ENCODE assay signal across 8 mouse cellular contexts in genomic region chr13:42301161-42301721, GRCm38 (mm10). TPM values are rescaled to one million over a fixed set of nuclear protein-coding genes. Genes with fewer than 3 reads are reported as not detected.
A peak's percentile ranks its signal among the peaks of the same experiment; 100 is the strongest.
DNase-seq lines count a peak whose midpoint lies in the region; ATAC-seq and TF ChIP-seq lines count a peak whose summit lies in the region.

TSS of gene Edn1 (plus strand) at chr13:42301476.

- no peaks in the 10 kb centered on the region for H3K9me3 ChIP-seq in ES-E14 (ENCODE audit: control insufficient read depth, insufficient read depth, low read depth, low read length)
- H3K9me3 ChIP-seq in intestine, postnatal 0 days (ENCODE audit: control insufficient read depth), result no peaks in the 10 kb centered on the region
- no peaks in the 10 kb centered on the region for H3K9me3 ChIP-seq in liver, embryonic 14.5 days (ENCODE audit: control insufficient read depth, low read length)

- H3K79me2 ChIP-seq in heart, adult 2 months (replicated peaks; ENCODE audit: control insufficient read depth, insufficient read depth, low read length), result no peaks in the 10 kb centered on the region

- TF ChIP-seq EP300 in heart, adult 2 months (IDR thresholded peaks at IDR 0.05; ENCODE audit: insufficient read depth, low read depth, low read length), result no peak
- no peak for TF ChIP-seq EP300 in liver, embryonic 14.5 days (IDR thresholded peaks at IDR 0.05; ENCODE audit: low read depth)

- peak; percentile 66 for ATAC-seq in intestine, postnatal 0 days
- ATAC-seq in liver, embryonic 14.5 days (ENCODE audit: insufficient read depth), result 0 out of 2 replicates have a peak, but pooled peaks have one; percentile 28
- ATAC-seq in monocyte, adult 5-6 weeks (replicated peaks; ENCODE audit: insufficient number of reproducible peaks, low FRiP score, low TSS enrichment, poor library complexity, severe bottlenecking), result peak; percentile 66

- TF ChIP-seq CTCF in heart, adult 2 months (IDR thresholded peaks at IDR 0.05), result 0 out of 2 replicates have a peak, but pooled peaks have one; percentile 3
- 0 out of 2 replicates have a peak, but pooled peaks have one; percentile 3 for TF ChIP-seq CTCF in intestine, postnatal 0 days (IDR thresholded peaks at IDR 0.05; ENCODE audit: low read depth)
- no peak for TF ChIP-seq CTCF in liver, embryonic 14.5 days (IDR thresholded peaks at IDR 0.05; ENCODE audit: low read depth)

- H3K36me3 ChIP-seq in ES-E14 (ENCODE audit: control insufficient read depth, insufficient read depth, low read length, poor library complexity, severe bottlenecking), result no peaks in the 10 kb centered on the region; the same call in 1 of the 2 replicates
- H3K36me3 ChIP-seq in heart, adult 2 months (ENCODE audit: control insufficient read depth, insufficient read depth, low read length), result no peaks in the 10 kb centered on the region
- 0 out of 2 replicates have a peak, but pooled peaks cover 3% of the 10 kb centered on the region for H3K36me3 ChIP-seq in intestine, postnatal 0 days (ENCODE audit: control insufficient read depth, insufficient read depth)
- H3K36me3 ChIP-seq in liver, embryonic 14.5 days (replicated peaks; ENCODE audit: control insufficient read depth, insufficient read depth, low read depth), result no peaks in the 10 kb centered on the region

- WGBS in heart, adult 2 months, result under 1% methylated on average over 26 of the region's 26 CpGs
- WGBS in intestine, postnatal 0 days, result under 1% methylated on average over 26 of the region's 26 CpGs
- WGBS in liver, embryonic 14.5 days (ENCODE audit: insufficient replicate concordance), result under 1% methylated on average over 26 of the region's 26 CpGs

- H3K9ac ChIP-seq in ES-E14 (ENCODE audit: insufficient read depth, low read depth, low read length, poor library complexity, severe bottlenecking), result no peak within 1 kb of the TSS
- peak within 1 kb of the TSS; percentile 77 for H3K9ac ChIP-seq in heart, adult 2 months (ENCODE audit: low read depth, low read length)
- H3K9ac ChIP-seq in intestine, postnatal 0 days (ENCODE audit: low read depth, low read length), result peak within 1 kb of the TSS; percentile 28
- no peak within 1 kb of the TSS for H3K9ac ChIP-seq in liver, embryonic 14.5 days (replicated peaks)

- intact Hi-C loops in heart, adult 2 months (cut with DNase I), result loop anchor here (1.0 to 5.0 kb wide), 5 partner anchors 42 to 659 kb away; partner anchors contain the start of gene Hivep1

- H3K4me2 ChIP-seq in intestine, postnatal 0 days (replicated peaks; ENCODE audit: low read depth), result peak within 1 kb of the TSS; percentile 85
- peak within 1 kb of the TSS; percentile 50 for H3K4me2 ChIP-seq in liver, embryonic 14.5 days (ENCODE audit: low read depth)

- H3K4me1 ChIP-seq in ES-E14 (ENCODE audit: control insufficient read depth in 2 of 2, insufficient read depth in 2 of 2, low read length in 2 of 2, poor library complexity in 1 of 2), result peaks cover 0 to 5% of the 10 kb centered on the region in 2 experiments; a peak in 2 of 4 replicates
- H3K4me1 ChIP-seq in heart, adult 2 months (ENCODE audit: control insufficient read depth, insufficient read depth, low read length), result peaks cover 5% of the 10 kb centered on the region
- 0 out of 2 replicates have a peak, but pooled peaks cover 3% of the 10 kb centered on the region for H3K4me1 ChIP-seq in intestine, postnatal 0 days (replicated peaks; ENCODE audit: control insufficient read depth, insufficient read depth, low read length)
- no peaks in the 10 kb centered on the region; a peak in 2 of 4 replicates for H3K4me1 ChIP-seq in liver, embryonic 14.5 days (replicated peaks; ENCODE audit: control insufficient read depth in 2 of 2, insufficient read depth in 2 of 2, low read length in 1 of 2)

- in situ Hi-C loops in ES-E14 (cut with MboI; ENCODE audit: low sequenced_read_pairs in 2 of 2, unreplicated experiment in 2 of 2), result no loop called here

- peak within 1 kb of the TSS; percentile 31; the same call in 1 of the 2 replicates for H3K27ac ChIP-seq in ES-E14 (ENCODE audit: insufficient read depth, low read depth, low read length, poor library complexity, severe bottlenecking)
- H3K27ac ChIP-seq in heart, adult 2 months, result peak within 1 kb of the TSS; percentile 87
- H3K27ac ChIP-seq in intestine, postnatal 0 days (ENCODE audit: low read depth, low read length), result no peak within 1 kb of the TSS
- no peak within 1 kb of the TSS for H3K27ac ChIP-seq in liver, embryonic 14.5 days

- peak; percentile 51 for TF ChIP-seq POLR2A in heart, adult 2 months (IDR thresholded peaks at IDR 0.05; ENCODE audit: insufficient read depth, low read depth, low read length)

- peak within 1 kb of the TSS; percentile 54 to 63 for H3K4me3 ChIP-seq in ES-E14 (ENCODE audit: insufficient read depth in 1 of 2, low read depth in 1 of 2, low read length in 2 of 2, poor library complexity in 1 of 2, severe bottlenecking in 1 of 2)
- peak within 1 kb of the TSS; percentile 54 for H3K4me3 ChIP-seq in heart, adult 2 months
- H3K4me3 ChIP-seq in intestine, postnatal 0 days (ENCODE audit: low read depth, low read length), result peak within 1 kb of the TSS; percentile 52
- peak within 1 kb of the TSS; percentile 35 to 36; a peak in 3 of 4 replicates for H3K4me3 ChIP-seq in liver, embryonic 14.5 days (ENCODE audit: insufficient read depth in 1 of 2, low read depth in 2 of 2, low read length in 2 of 2)

- DNase-seq in 416B (ENCODE audit: low read depth), result peak; percentile 52
- DNase-seq in ES-E14 (ENCODE audit: low read depth, low spot score), result peak; percentile 62
- peak; percentile 68 for DNase-seq in embryo, embryonic 11 days
- DNase-seq in heart, adult 2 months, result peak; percentile 76 to 82
- DNase-seq in liver, embryonic 14.5 days (ENCODE audit: low read depth in 3 of 3, low spot score in 3 of 3), result peak; percentile 17 to 31 (median 19)
- DNase-seq in urinary bladder, postnatal 25 days (ENCODE audit: low spot score), result peak; percentile 30

- no peaks in the 10 kb centered on the region for H3K27me3 ChIP-seq in heart, adult 2 months (ENCODE audit: control insufficient read depth, insufficient read depth, low read length)
- H3K27me3 ChIP-seq in intestine, postnatal 0 days (replicated peaks; ENCODE audit: control insufficient read depth, insufficient read depth, low read length), result no peaks in the 10 kb centered on the region
- H3K27me3 ChIP-seq in liver, embryonic 14.5 days (ENCODE audit: control insufficient read depth, insufficient read depth, low read length), result peaks cover 26% of the 10 kb centered on the region

TF ChIP-seq in ES-E14, 5 proteins besides CTCF, POLR2A, EP300 and RAD21:
- no peak for TF ChIP-seq ZC3H11A (IDR thresholded peaks at IDR 0.05; ENCODE audit: borderline replicate concordance, low read depth, low read length)
- no peak for TF ChIP-seq ZNF384 (IDR thresholded peaks at IDR 0.05; ENCODE audit: low read depth, low read length)
- TF ChIP-seq MAFK (IDR thresholded peaks at IDR 0.05; ENCODE audit: insufficient read depth, low read depth, low read length), result no peak
- no peak for TF ChIP-seq HCFC1 (IDR thresholded peaks at IDR 0.05; ENCODE audit: borderline replicate concordance, insufficient read depth, low read length)
- TF ChIP-seq CHD2 (IDR thresholded peaks at IDR 0.05; ENCODE audit: low read depth, low read length), result no peak

RNA-seq across cellular contexts. Expression of gene Edn1, which starts in this region (rescaled TPM):
- 4.7 and 9.2 TPM in 2 replicates for total RNA-seq in ES-E14 (2012; rRNA removed)
- 1 to 10 TPM; 3.0 to 3.2 TPM for total RNA-seq in heart, adult 2 months (2021)
- polyA plus RNA-seq in heart, adult 2 months (2012; rRNA removed), result 2.2 and 4.4 TPM in 2 replicates
- polyA plus RNA-seq in intestine, postnatal 0 days (2015; fragmentation: Nextera tagmentation; extraction: Ambion mirVana), result 4.4 and 4.8 TPM in 2 replicates
- polyA plus RNA-seq in liver, embryonic 14.5 days (2012; rRNA removed), result 0.18 and 0.33 TPM in 2 replicates
- 0.14 and 0.39 TPM in 2 replicates for polyA plus RNA-seq in liver, embryonic 14.5 days (2014; fragmentation: Nextera tagmentation; extraction: Ambion mirVana)
- 0.29 TPM in 1 of 3 replicates, not detected in the others for total RNA-seq in monocyte, adult 5-6 weeks (2017)

Comparison
In these comparisons a context has a peak if more than half of its experiments do, and no peak if none do; other contexts are left out.
1. Peak in DNase-seq, ATAC-seq, H3K4me3 ChIP-seq and H3K4me2 ChIP-seq in liver, embryonic 14.5 days; RNA of the gene not detected or under 1 TPM.
2. Peak in ATAC-seq in monocyte, adult 5-6 weeks; RNA of the gene not detected or under 1 TPM.
3. DNase-seq: peak in every context shown above with its lines; median percentile 79 in heart, adult 2 months; 68 in embryo, embryonic 11 days; 62 in ES-E14; 52 in 416B; 30 in urinary bladder, postnatal 25 days; 19 in liver, embryonic 14.5 days.
4. H3K27ac ChIP-seq: peak in ES-E14 (single experiment) and heart, adult 2 months (single experiment); none in intestine, postnatal 0 days (single experiment) and liver, embryonic 14.5 days (single experiment).
5. H3K9ac ChIP-seq: peak in heart, adult 2 months (single experiment) and intestine, postnatal 0 days (single experiment); none in ES-E14 (single experiment) and liver, embryonic 14.5 days (single experiment).
6. Peak in every context shown above with its lines, with median percentiles within 50 percentile points of each other: H3K4me3 ChIP-seq and ATAC-seq.